Mouse (Mus musculus) brown adipose tissue, adult 24 weeks (tissue): ENCODE measurements around the gene Ndufs8. TPM values are rescaled to one million over a fixed set of nuclear protein-coding genes. Genes with fewer than 3 reads are reported as not detected.
A peak's percentile ranks its signal among the peaks of the same experiment; 100 is the strongest.
"Not testable (repeated sequence)": the region's sequence is repeated elsewhere in the genome, so short reads cannot be mapped to it uniquely, and the experiment has no call there.

Experiments used
- H3K27ac ChIP-seq: fragments of 200-500 bp; replicated peaks from 2 replicates; pipeline ENCODE4 v1.5.1; 2012; ENCODE audit warnings: low read depth, mild to moderate bottlenecking, low read length
- H3K4me1 ChIP-seq: fragments of 200-500 bp; 2 replicates; pipeline ENCODE4 v1.6.1; 2012; ENCODE audit warnings: low read length, mixed read lengths; ENCODE audit not compliant: control insufficient read depth, insufficient read depth, insufficient read length
- H3K4me3 ChIP-seq: fragments of 200-500 bp; 2 replicates; pipeline ENCODE4 v1.5.1; 2012; ENCODE audit warnings: low read depth, mild to moderate bottlenecking, low read length, moderate library complexity; ENCODE audit not compliant: insufficient read depth
- polyA plus RNA-seq: library from polyadenylated mRNA; stranded (reverse); fragments of >200 nt; gene quantifications from 2 replicates; pipeline ENCODE4 v1.2.4, GENCODE M21; 2012; ENCODE audit not compliant: missing spikeins, insufficient read depth, insufficient read length

Ndufs8 gene
- 1,010 and 1,143 TPM in 2 replicates for polyA plus RNA-seq

DNA sequence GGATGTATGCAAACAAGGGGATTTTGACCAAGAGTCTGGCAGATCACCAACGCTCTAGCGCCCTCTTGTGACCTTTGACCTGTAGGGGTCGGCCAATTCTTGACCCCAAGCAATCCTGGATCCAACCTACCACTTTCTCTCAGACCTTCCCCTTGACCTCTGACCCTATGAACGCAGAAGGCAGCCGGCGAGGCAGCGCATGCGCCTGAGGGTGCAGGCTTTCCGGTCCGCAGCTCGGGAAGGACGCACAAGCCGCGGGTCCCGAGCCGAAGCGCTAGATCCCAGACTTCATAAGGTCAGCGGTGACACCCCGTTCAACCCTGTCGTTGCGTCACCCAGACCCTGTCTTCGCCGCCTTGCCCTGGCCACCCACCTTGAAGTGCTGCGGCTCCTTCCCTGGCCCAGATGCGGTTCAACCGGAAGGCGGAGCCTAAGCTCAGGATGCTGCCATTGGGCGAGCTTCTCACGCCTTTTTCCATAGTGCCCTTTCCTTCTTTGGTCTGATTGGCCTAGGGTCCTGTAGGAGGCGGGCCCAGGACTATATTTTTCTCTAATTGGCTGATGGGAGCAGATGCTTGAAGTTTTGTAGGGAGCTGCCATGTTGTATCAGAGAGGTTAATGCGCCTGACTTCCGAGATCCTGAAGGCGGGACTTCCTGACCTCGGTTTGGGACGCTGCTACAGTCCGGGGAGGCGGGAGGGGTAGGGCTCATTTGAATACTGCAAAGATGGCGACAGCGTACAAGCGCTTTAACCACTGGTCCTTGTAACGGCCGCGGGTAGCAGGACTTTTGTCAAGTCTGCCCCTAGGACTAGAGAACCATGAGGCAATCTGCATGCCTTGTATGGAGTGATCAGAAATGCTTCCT is at the start of gene Ndufs8:
Gene Ndufs8 (minus strand): TSS at position 438 of the 868 bp plus-strand sequence.
- H3K4me3 ChIP-seq, result peak within 1 kb of the TSS; percentile 72
- H3K4me1 ChIP-seq, result peaks cover 6% of the 10 kb centered on the region
- H3K27ac ChIP-seq, result peak within 1 kb of the TSS; percentile 95

DNA sequence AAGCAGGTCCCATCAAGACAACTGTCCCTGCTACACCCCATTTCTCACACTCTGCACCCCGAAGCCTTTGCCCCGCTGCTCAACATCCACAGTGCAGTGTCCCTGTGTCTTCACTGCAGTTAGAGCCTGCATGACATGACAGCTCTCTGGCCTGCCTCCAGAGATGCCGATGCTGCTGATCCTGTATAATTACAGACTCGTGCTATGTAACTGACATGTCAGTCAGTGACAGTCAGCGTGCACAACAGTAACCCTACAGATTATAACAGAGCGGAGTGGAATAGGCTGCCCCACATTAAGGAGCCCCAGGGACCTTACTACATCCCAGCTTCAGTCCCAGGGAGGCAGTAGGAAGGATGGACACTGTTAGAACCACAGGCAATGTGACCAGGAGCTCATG is 49.2 kb upstream of the Ndufs8 start:
- H3K4me1 ChIP-seq, H3K4me3 ChIP-seq, H3K27ac ChIP-seq: not testable (repeated sequence)

DNA sequence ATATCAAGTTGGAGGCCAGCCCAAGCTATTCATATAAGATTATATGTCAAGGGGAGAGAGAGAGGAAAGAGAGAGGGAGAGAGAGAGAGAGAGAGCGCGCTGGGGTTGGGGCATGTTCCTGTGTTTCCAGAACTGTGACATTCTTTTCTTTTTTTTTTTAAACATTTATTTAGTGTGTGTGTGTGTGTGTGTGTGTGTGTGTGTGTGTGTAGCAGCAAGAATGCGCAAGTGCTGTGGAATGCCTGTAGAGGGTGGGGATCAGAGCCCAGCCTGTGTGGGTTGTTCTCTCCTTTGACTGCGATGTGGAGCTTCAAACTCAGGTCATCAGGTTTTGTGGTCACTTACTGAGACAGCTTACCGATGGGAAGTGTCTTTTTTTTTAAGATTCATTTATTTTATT is 47.6 kb upstream of the Ndufs8 start:
- H3K4me1 ChIP-seq, result peaks cover 3% of the 10 kb centered on the region; the same call in 1 of the 2 replicates
- no peak overlapping the region for H3K27ac ChIP-seq
- no peak overlapping the region for H3K4me3 ChIP-seq

DNA sequence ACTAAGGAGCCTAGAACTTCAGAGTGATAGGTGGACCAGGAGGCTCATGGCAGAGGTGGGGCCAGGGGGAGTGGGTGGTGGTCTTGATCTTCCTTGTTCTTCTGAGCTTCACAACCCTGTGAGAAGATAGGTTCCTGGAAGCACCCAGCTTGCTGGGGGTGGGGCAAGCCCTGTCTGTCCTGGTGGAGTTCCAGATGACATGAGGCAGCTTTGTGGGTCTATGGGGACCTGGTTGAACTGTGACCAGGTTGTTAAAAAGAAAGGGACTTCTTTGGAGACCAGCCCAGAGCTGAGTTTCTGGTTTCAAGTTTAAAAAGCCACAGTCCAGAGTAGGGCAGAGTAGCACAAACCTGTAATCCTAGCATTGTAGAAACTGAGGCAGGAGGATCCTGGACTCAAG is 46.5 kb upstream of the Ndufs8 start:
- H3K4me1 ChIP-seq, result peaks cover 3% of the 10 kb centered on the region; the same call in 1 of the 2 replicates
- H3K4me3 ChIP-seq, result no peak overlapping the region
- no peak overlapping the region for H3K27ac ChIP-seq

DNA sequence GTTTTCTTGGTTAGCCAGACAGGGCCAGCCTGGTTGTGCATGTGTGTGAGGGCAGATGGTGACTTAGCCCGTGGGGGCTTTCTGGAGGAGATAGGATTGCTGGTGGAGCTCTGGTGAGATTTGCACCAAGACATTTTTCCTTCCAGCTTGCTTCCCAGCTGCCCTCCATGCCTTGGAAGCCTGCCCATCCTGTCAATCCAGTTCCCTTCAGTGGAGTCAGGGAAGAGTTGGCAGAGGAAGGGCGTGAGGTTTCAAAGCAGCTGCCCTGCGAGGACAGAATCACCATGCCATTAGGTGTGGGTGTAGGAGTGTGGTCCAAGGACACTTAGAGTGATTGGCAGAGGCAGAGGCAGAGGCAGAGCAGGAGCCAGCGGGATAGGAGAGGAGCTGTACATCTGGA is 45.9 kb upstream of the Ndufs8 start, which contains the start of gene Aldh3b3:
Gene Aldh3b3 (plus strand): TSS at position 176 of the 400 bp plus-strand sequence.
- Histone ChIP-seq H3K4me1 (peaks cover 3% of the 10 kb centered on the region; the same call in 1 of the 2 replicates), H3K27ac (no peak within 1 kb of the TSS), H3K4me3 (no peak within 1 kb of the TSS)

DNA sequence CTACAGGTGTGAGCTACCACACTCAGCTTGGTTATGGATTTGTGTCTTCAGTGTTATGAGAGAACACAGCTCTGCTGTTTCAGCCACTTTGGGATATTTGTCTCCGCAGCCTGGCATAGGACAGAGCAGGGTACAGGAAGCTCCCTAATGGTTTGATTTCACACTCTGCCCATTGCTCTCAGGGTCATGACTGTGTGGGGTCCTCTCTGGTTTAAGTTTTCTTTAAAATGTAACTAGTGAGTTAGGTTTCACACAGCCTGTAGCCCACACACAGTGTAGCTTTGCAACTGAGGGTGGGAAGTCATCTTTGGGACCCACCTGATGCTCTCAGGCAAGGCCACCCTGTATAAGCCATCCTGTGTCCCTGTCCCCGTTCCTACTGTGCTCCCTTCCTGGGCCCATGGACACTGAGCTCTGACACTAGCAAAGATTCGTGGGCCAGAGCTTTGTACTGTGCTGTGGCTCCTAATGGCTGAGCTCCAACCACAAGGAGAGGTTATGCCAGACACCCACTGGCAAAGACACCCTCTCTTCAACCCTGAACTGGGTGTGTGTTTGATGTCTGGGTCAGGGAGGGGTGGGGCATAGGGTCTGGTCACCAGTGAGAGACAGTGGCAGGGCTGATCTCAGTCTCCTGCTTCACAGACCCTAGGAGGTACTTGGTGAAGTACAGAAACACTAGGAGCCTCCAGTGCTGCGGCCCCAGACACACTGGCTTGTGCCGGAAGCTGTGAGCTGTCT is 44.9 kb upstream of the Ndufs8 start:
- H3K4me1 ChIP-seq, H3K27ac ChIP-seq, H3K4me3 ChIP-seq: not testable (repeated sequence)

DNA sequence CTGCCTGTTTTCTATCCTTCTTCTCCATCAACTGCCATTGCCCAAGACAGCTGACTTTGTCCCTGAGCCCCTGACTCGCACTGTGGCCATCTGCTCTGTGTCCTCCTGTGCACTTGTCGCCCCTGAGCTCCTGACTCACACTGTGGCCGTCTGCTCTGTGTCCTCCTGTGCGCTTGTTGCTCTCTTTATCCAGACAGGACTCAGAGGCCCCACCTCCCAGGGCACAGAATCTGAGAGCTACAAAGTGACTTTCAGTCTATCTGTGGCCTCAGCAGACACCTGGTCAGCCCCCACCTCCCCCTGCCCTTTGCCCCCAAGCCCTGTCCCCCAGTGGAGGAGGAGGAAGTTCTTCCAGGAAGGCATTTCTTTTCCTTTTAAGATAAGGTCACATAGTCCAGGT is 43.2 kb upstream of the Ndufs8 start:
- H3K27ac ChIP-seq, result no peak overlapping the region
- H3K4me3 ChIP-seq, result no peak overlapping the region
- H3K4me1 ChIP-seq, result peaks cover 3% of the 10 kb centered on the region; the same call in 1 of the 2 replicates

DNA sequence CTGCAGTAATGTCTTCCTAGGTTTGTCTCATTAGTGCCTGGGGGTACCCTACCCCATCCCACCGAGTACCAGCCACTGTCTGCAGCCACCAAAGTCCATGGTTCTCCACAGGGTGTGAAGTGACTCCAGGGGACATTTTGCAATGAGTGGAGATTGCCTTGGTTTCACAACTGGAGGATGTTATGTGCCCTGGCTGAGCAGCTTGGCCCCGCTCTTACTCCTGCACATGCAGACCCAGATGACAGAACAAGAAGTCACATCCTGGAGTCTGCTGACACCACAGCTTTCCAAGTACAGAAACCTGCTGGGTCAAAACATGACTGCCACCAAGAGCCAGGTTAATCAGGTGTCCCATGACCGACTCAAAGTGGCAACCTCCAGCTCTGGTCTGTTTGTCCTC is 42.5 kb upstream of the Ndufs8 start:
- Histone ChIP-seq H3K4me3 (no peak overlapping the region), H3K4me1 (peaks cover 3% of the 10 kb centered on the region; the same call in 1 of the 2 replicates), H3K27ac (no peak overlapping the region)

DNA sequence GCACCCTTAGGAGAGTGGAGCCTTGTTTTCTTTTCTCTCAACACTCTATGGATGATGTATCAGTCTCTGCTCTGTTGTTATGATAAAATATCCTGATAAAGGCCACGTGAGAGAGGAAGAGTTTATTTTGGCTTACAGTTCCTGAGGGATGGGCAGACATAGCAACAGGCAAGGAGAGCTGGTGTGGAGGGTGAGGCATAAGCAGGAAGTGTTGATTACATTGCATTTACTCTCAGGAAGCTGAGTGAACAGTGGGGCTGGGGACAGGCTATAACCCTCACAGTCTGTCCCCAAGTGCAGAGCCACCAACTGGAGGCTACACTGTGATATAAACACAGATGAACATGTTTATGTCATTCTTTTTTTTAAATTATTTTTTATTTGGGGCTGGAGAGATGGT is 39.5 kb upstream of the Ndufs8 start:
- H3K4me3 ChIP-seq, result no peak overlapping the region
- H3K27ac ChIP-seq, result no peak overlapping the region
- no peaks in the 10 kb centered on the region for H3K4me1 ChIP-seq

DNA sequence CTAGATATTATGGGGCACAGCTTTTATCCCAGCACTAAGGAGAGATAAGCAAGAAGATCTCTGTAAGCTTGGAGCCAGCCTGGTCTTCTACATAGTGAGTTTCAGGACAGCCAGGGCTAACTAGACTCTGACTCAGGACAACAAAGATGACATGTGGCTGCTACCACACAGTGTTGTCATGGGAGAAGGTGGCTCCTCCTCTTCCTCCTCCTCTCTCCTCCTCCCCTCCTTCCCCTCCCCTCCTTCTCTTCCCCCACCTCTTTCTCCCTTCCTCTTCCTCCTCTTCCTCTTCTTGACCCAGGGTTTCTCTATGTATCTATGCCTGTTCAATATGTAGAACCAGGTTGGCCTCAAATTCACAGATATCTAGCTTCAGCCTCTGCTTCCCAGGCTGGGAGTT is 38.9 kb upstream of the Ndufs8 start:
- H3K4me1 ChIP-seq, result no peaks in the 10 kb centered on the region
- H3K27ac ChIP-seq, result no peak overlapping the region
- no peak overlapping the region for H3K4me3 ChIP-seq

DNA sequence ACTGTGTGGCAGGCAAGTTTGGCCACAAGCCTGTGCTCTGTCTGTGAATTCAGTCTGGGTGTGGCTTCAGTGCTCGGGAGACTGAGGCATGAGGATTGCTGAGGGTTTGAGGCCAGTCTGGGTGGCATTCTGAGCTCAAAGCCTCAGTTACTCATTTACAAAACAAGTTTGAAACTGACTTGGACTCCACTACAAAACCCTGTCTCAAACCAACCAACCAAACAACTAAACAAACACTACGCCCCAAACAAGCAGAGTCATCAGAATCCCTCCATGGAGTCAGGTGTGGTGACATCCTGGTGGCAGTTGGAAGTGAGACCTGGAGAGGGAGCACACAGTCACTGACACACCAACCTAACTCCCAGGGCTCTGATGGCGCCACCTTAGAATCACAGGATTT is 37.8 kb upstream of the Ndufs8 start:
- Histone ChIP-seq H3K27ac (no peak overlapping the region), H3K4me3 (no peak overlapping the region), H3K4me1 (no peaks in the 10 kb centered on the region)

DNA sequence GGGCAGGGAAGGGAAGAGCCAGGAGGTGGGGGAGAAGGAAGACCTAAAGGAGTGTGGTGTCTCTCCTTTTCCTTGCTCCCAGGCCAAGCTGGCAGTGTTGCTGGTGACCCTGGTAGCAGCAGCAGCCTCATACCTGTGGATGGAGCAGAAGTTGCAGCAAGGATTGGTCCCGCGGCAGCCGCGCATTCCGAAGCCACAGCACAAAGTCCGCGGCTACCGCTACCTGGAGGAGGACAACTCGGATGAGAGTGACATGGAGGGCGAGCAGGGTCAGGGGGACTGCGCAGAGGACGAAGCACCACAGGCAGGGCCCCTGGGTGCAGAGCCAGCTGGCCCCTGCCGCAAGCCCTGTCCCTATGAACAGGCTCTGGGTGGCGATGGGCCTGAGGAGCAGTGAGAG is 36.0 kb upstream of the Ndufs8 start:
- Histone ChIP-seq H3K4me1 (no peaks in the 10 kb centered on the region), H3K27ac (no peak overlapping the region)

DNA sequence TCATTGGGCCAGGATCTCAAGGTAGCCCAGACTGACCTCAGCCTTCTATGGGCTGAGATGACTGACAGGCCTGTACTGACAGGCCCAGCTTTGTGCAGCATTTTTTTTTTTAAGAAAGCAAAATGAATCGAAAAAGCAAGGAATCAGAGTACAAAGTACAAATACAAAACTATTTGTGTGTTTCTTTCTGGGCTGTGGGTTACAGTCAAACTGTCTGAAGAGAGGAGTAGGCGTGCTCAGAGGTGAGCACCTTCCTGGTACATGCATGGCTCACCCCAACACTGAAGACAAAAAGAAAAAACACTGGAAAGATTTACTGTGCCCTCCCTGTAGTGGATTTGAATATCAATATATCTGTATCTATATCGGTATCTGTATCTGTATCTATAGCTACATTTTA is 35.2 kb upstream of the Ndufs8 start:
- no peak overlapping the region for H3K27ac ChIP-seq

More for the DNA sequence above, 36.0 kb upstream of the Ndufs8 start:
- no peak overlapping the region for H3K4me3 ChIP-seq

DNA sequence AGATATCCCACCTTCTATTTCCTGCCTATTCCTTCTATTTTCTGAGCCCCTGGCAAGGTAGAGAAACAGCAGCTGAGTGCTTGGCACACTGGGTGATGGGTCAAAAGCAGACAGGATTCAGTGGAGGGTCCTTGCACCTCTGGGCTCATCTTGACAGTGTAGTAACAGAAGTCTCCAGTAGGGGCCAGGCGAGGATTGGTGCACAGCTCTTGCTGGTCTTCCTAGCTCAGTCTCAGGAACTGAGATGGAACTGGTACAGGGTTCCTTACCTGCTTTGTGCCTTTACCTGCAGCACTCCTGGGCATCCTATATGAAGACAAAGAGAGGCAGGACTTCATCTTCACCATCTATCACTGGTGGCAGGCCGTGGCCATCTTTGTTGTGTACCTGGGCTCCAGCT is 34.1 kb upstream of the Ndufs8 start:
- Histone ChIP-seq H3K27ac (no peak overlapping the region), H3K4me3 (no peak overlapping the region), H3K4me1 (no peaks in the 10 kb centered on the region; the same call in 1 of the 2 replicates)

More for the DNA sequence above, 35.2 kb upstream of the Ndufs8 start:
- H3K4me3 ChIP-seq, result no peak overlapping the region
- H3K4me1 ChIP-seq, result no peaks in the 10 kb centered on the region

DNA sequence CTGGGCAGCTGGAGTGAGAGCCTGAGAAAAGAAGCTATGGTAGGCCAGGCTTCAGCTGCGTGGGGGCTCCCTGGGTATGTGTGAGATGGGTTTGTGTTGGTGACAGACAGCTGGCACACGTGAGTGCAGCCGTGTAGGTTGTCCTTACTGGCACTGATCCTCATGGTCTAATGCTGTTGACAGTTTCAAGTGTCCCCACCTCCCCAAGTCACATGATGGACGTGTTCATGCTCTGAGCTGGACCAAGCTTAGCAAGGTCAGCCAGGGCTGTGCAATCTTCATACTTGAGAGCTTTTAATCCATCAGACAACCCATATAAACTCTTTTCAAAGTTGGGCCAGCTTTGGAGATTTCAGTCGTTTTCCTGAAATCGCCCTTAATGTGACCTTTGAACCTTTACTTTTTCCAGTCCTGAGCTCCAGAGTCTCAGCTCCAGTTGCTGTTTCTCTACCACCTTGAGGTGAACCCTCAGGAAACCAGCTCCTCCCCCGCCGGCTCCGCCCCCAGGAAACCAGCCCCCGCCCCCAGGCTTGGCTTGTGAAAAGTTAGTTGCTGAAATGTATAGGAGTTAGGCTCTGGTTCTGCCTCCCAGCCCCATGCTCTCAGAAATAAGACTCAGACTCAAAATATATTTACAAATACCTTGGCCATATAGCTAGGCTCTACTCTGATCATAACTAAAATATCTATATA is 33.4 kb upstream of the Ndufs8 start:
- H3K4me3 ChIP-seq, result no peak overlapping the region
- H3K27ac ChIP-seq, result no peak overlapping the region
- no peaks in the 10 kb centered on the region; the same call in 1 of the 2 replicates for H3K4me1 ChIP-seq
